Mouse (Mus musculus): ENCODE data around the gene Cyp2a5. TPM values are rescaled to one million over a fixed set of nuclear protein-coding genes. Genes with fewer than 3 reads are reported as not detected.
"Not testable (repeated sequence)": the region's sequence is repeated elsewhere in the genome, so short reads cannot be mapped to it uniquely, and the experiment has no call there.

Gene Cyp2a5
- polyA plus RNA-seq (2015; fragmentation: Nextera tagmentation; extraction: Ambion mirVana), result 0.29 and 0.41 TPM in 2 replicates

- not testable (repeated sequence) for ATAC-seq; H3K4me3 ChIP-seq (replicated peaks; ENCODE audit: low read length); H3K4me1 ChIP-seq (replicated peaks; ENCODE audit: control insufficient read depth, insufficient read depth, low read length); H3K27me3 ChIP-seq (replicated peaks; ENCODE audit: control insufficient read depth, insufficient read depth, low read length); H3K4me2 ChIP-seq (ENCODE audit: low read length); H3K36me3 ChIP-seq (ENCODE audit: control insufficient read depth, insufficient read depth); H3K27ac ChIP-seq (ENCODE audit: low read length); H3K9ac ChIP-seq (replicated peaks; ENCODE audit: low read depth, low read length); H3K9me3 ChIP-seq (ENCODE audit: control insufficient read depth, low read length)
- WGBS, result 72% methylated on average over 3 of the region's 3 CpGs
Observed at GRCm38 (mm10) chr7:26835059-26835458, at the start of gene Cyp2a5. TSS of gene Cyp2a5 (plus strand) at chr7:26835305.

DNA sequence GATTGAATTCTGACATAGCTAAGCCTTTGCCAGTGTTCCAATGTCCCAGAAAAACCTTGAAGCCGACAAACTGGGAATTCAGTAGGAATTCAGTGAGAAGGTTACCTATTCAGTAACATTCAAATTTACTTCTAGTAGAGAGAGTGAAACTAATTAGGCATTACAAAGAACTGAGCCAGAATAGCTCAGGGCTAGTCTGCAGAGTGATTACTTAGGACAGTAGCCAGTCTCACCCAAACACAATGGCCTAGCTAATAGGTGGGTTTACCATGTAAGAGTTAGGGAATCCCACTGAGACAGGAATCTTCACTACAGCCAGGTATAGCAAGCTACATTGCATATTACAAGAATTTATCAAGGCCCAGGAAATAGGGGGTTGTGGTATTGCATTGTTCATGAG, 49.1 kb upstream of the Cyp2a5 start:
- H3K4me1 ChIP-seq (replicated peaks; ENCODE audit: control insufficient read depth, insufficient read depth, low read length); ATAC-seq; H3K27ac ChIP-seq (ENCODE audit: low read length); H3K9ac ChIP-seq (replicated peaks; ENCODE audit: low read depth, low read length); H3K36me3 ChIP-seq (ENCODE audit: control insufficient read depth, insufficient read depth); H3K9me3 ChIP-seq (ENCODE audit: control insufficient read depth, low read length); H3K27me3 ChIP-seq (replicated peaks; ENCODE audit: control insufficient read depth, insufficient read depth, low read length); H3K4me3 ChIP-seq (replicated peaks; ENCODE audit: low read length); H3K4me2 ChIP-seq (ENCODE audit: low read length): not testable (repeated sequence)
- WGBS, result 32% methylated on average over 1 of the region's 1 CpGs

DNA sequence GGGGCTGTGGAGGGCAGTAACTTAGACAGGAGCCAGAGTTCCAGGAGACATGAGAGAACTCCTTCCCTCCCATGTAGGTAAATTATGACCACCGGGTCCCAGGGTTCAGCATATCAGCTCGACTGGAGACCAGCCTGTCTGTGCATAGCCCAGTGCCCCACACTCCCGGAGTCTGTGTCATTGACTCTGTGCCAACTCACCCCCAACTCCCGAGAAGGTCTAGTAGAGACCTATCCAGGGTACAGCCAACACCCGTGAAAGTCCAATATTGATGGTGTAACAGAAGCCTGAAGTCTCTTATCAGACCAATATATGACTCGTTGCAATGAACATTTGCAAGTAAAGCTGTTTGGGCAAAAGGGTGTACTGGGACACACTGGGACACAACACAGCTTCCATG, 45.1 kb upstream of the Cyp2a5 start:
- Histone ChIP-seq H3K27me3 (replicated peaks; ENCODE audit: control insufficient read depth, insufficient read depth, low read length) (no peaks in the 10 kb centered on the region), H3K9me3 (ENCODE audit: control insufficient read depth, low read length) (no peaks in the 10 kb centered on the region), H3K9ac (replicated peaks; ENCODE audit: low read depth, low read length) (no peak overlapping the region), H3K27ac (ENCODE audit: low read length) (no peak overlapping the region), H3K4me2 (ENCODE audit: low read length) (no peak overlapping the region), H3K36me3 (ENCODE audit: control insufficient read depth, insufficient read depth) (no peaks in the 10 kb centered on the region), H3K4me3 (replicated peaks; ENCODE audit: low read length) (no peak overlapping the region), H3K4me1 (replicated peaks; ENCODE audit: control insufficient read depth, insufficient read depth, low read length) (no peaks in the 10 kb centered on the region)
- 87% methylated on average over 6 of the region's 6 CpGs for WGBS
- no peak for ATAC-seq

- ATAC-seq, result no peak
- Histone ChIP-seq H3K27me3 (replicated peaks; ENCODE audit: control insufficient read depth, insufficient read depth, low read length) (no peaks in the 10 kb centered on the region), H3K4me2 (ENCODE audit: low read length) (no peak overlapping the region), H3K36me3 (ENCODE audit: control insufficient read depth, insufficient read depth) (no peaks in the 10 kb centered on the region), H3K9ac (replicated peaks; ENCODE audit: low read depth, low read length) (no peak overlapping the region), H3K4me3 (replicated peaks; ENCODE audit: low read length) (no peak overlapping the region), H3K9me3 (ENCODE audit: control insufficient read depth, low read length) (0 out of 2 replicates have a peak, but pooled peaks cover 2% of the 10 kb centered on the region), H3K27ac (ENCODE audit: low read length) (no peak overlapping the region), H3K4me1 (replicated peaks; ENCODE audit: control insufficient read depth, insufficient read depth, low read length) (no peaks in the 10 kb centered on the region)
Observed at GRCm38 (mm10) chr7:26800104-26800503, 35.0 kb upstream of the Cyp2a5 start.

DNA sequence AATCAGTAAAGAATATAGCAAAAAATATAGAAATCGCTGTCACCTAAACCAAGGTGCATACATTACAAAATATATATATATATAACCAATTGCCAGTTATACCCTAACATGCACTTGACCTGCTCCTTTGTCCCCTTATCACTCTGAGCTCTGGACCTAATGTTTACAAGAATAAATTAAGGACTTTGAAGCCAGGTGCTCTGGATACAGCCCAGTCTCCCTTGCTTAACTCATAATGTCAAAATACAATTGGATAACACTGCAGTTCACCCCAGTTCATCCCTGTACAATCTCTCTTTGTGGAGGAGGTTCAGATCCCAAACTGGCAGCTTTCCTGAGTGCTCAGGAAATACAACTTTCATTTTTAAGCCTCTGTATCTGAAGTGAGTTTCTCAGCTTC, 34.1 kb upstream of the Cyp2a5 start:
- H3K4me1 ChIP-seq (replicated peaks; ENCODE audit: control insufficient read depth, insufficient read depth, low read length), result no peaks in the 10 kb centered on the region
- ATAC-seq, result no peak
- no peak overlapping the region for H3K4me2 ChIP-seq (ENCODE audit: low read length)
- H3K27me3 ChIP-seq (replicated peaks; ENCODE audit: control insufficient read depth, insufficient read depth, low read length), result no peaks in the 10 kb centered on the region
- H3K4me3 ChIP-seq (replicated peaks; ENCODE audit: low read length), result no peak overlapping the region
- H3K27ac ChIP-seq (ENCODE audit: low read length), result no peak overlapping the region
- H3K9me3 ChIP-seq (ENCODE audit: control insufficient read depth, low read length), result 0 out of 2 replicates have a peak, but pooled peaks cover 2% of the 10 kb centered on the region
- WGBS, result 98% methylated on average over 1 of the region's 1 CpGs
- H3K9ac ChIP-seq (replicated peaks; ENCODE audit: low read depth, low read length), result no peak overlapping the region
- no peaks in the 10 kb centered on the region for H3K36me3 ChIP-seq (ENCODE audit: control insufficient read depth, insufficient read depth)

DNA sequence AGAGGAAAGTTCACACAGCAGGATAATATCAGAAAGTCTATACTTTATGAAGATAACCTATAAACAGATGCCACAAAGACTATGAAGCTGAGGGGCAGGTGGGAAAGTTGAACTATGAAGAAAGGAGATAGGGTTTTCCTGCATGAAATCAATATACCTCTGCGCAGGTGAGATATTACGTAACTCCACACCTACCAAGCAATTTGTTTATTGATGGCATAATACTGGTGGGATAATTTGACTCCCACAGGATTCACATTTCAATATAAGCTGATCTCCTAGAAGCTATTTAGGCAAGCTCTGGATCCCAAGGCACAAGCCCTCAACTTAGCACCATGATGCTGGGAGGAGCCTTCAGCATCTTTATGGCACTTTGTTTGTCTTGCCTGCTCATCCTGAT, 26.5 kb upstream of the Cyp2a5 start, which contains the start of gene Cyp2g1:
Cyp2g1 (plus strand) TSS at position 301 of the 400 bp plus-strand sequence.
- WGBS, result 92% methylated on average over 2 of the region's 2 CpGs
- Histone ChIP-seq H3K4me2 (ENCODE audit: low read length) (no peak within 1 kb of the TSS), H3K4me3 (replicated peaks; ENCODE audit: low read length) (no peak within 1 kb of the TSS), H3K9ac (replicated peaks; ENCODE audit: low read depth, low read length) (no peak within 1 kb of the TSS), H3K9me3 (ENCODE audit: control insufficient read depth, low read length) (no peaks in the 10 kb centered on the region), H3K27ac (ENCODE audit: low read length) (no peak within 1 kb of the TSS), H3K27me3 (replicated peaks; ENCODE audit: control insufficient read depth, insufficient read depth, low read length) (no peaks in the 10 kb centered on the region), H3K4me1 (replicated peaks; ENCODE audit: control insufficient read depth, insufficient read depth, low read length) (no peaks in the 10 kb centered on the region), H3K36me3 (ENCODE audit: control insufficient read depth, insufficient read depth) (no peaks in the 10 kb centered on the region)
- no peak for ATAC-seq

- H3K27ac ChIP-seq (ENCODE audit: low read length); H3K9ac ChIP-seq (replicated peaks; ENCODE audit: low read depth, low read length); H3K4me2 ChIP-seq (ENCODE audit: low read length); H3K27me3 ChIP-seq (replicated peaks; ENCODE audit: control insufficient read depth, insufficient read depth, low read length); H3K4me1 ChIP-seq (replicated peaks; ENCODE audit: control insufficient read depth, insufficient read depth, low read length); ATAC-seq; H3K36me3 ChIP-seq (ENCODE audit: control insufficient read depth, insufficient read depth); H3K4me3 ChIP-seq (replicated peaks; ENCODE audit: low read length); H3K9me3 ChIP-seq (ENCODE audit: control insufficient read depth, low read length): not testable (repeated sequence)
- 92% methylated on average over 8 of the region's 9 CpGs for WGBS
Observed at GRCm38 (mm10) chr7:26831556-26832292, 3.4 kb upstream of the Cyp2a5 start.

DNA sequence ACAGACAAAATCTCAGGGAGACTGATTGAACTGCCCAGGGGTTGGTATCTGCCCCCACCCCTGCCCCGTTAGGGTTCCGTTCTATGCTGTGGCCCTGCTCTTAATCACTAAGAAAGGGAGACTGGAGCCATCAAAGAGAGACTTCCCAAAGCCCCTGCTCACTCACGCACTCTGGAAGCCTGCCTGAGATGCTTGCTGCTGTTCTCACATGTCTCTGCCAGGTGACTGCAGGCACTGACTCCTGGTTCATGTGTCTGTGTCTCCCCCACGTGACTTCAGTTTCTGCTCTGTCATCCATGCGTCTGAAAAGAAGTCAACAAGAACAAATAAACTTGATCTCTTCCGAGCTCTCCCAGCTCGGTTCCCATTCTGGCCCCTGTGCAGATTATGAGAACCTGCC, 2.4 kb upstream of the Cyp2a5 start:
- not testable (repeated sequence) for H3K27ac ChIP-seq (ENCODE audit: low read length); H3K4me3 ChIP-seq (replicated peaks; ENCODE audit: low read length); H3K9me3 ChIP-seq (ENCODE audit: control insufficient read depth, low read length); H3K27me3 ChIP-seq (replicated peaks; ENCODE audit: control insufficient read depth, insufficient read depth, low read length); H3K4me1 ChIP-seq (replicated peaks; ENCODE audit: control insufficient read depth, insufficient read depth, low read length); H3K4me2 ChIP-seq (ENCODE audit: low read length); ATAC-seq; H3K36me3 ChIP-seq (ENCODE audit: control insufficient read depth, insufficient read depth); H3K9ac ChIP-seq (replicated peaks; ENCODE audit: low read depth, low read length)
- 79% methylated on average over 7 of the region's 7 CpGs for WGBS

DNA sequence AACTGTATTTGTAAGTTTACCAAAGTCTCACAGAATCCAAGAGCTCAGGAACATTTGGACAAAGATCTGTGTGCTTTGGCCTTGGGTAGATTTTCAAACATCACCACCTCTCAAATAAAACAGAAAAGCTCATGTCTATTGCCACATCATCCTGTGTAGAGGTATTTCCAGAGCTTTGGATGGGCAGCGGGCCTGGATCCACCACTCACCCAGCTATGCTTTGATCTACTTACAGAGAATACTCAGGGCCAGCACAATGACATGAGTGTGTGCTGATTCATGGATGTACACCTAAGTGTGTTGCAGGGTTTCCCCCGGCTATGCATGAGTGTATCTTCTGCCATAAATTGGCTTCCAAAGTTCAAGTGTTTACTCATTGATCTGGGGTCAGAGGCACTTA, 8.3 kb downstream of the Cyp2a5 start:
- H3K9me3 ChIP-seq (ENCODE audit: control insufficient read depth, low read length); H3K9ac ChIP-seq (replicated peaks; ENCODE audit: low read depth, low read length); H3K4me2 ChIP-seq (ENCODE audit: low read length); H3K4me1 ChIP-seq (replicated peaks; ENCODE audit: control insufficient read depth, insufficient read depth, low read length); H3K36me3 ChIP-seq (ENCODE audit: control insufficient read depth, insufficient read depth); H3K27me3 ChIP-seq (replicated peaks; ENCODE audit: control insufficient read depth, insufficient read depth, low read length); H3K4me3 ChIP-seq (replicated peaks; ENCODE audit: low read length); H3K27ac ChIP-seq (ENCODE audit: low read length); ATAC-seq: not testable (repeated sequence)
- WGBS, result 93% methylated on average over 2 of the region's 2 CpGs

DNA sequence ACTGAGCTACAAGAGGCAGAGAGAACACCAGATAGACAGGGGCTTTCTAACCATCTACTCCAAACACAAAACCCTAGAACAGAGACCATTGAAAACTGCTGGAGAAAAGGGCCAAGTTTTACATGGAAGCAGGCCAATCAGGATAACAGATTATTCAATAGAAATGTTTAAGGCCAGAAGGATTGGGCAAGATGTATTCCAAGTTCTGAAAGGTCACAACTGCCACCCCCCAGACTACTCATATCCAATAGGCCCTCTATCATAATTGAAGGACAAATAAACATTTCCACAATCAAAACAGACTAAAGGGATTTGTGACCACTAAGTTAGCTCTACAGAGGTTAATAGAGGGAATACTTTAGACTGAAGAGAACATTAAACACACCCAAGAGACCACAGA, 15.0 kb downstream of the Cyp2a5 start:
- not testable (repeated sequence) for H3K9ac ChIP-seq (replicated peaks; ENCODE audit: low read depth, low read length); H3K4me2 ChIP-seq (ENCODE audit: low read length); H3K4me1 ChIP-seq (replicated peaks; ENCODE audit: control insufficient read depth, insufficient read depth, low read length); ATAC-seq; H3K27me3 ChIP-seq (replicated peaks; ENCODE audit: control insufficient read depth, insufficient read depth, low read length); H3K36me3 ChIP-seq (ENCODE audit: control insufficient read depth, insufficient read depth); H3K9me3 ChIP-seq (ENCODE audit: control insufficient read depth, low read length); H3K4me3 ChIP-seq (replicated peaks; ENCODE audit: low read length); H3K27ac ChIP-seq (ENCODE audit: low read length)
